Mouse (Mus musculus) urinary bladder, adult 2 months (tissue): ENCODE measurements around the gene Gpr179. TPM values are rescaled to one million over a fixed set of nuclear protein-coding genes. Genes with fewer than 3 reads are reported as not detected.
"Not testable (repeated sequence)": the region's sequence is repeated elsewhere in the genome, so short reads cannot be mapped to it uniquely, and the experiment has no call there.

ENCODE experiments used
- DNase-seq: peaks from one replicate; pipeline ENCODE4 v3.0.0; 2022; ENCODE audit warnings: low spot score
- polyA plus RNA-seq: library from polyadenylated mRNA; depleted of rRNA; stranded (reverse); fragments of >200 nt; gene quantifications from 2 replicates; pipeline ENCODE4 v1.2.3, GENCODE M21; 2012

Gene Gpr179
- polyA plus RNA-seq, 1 experiment: 0.11 TPM

DNA sequence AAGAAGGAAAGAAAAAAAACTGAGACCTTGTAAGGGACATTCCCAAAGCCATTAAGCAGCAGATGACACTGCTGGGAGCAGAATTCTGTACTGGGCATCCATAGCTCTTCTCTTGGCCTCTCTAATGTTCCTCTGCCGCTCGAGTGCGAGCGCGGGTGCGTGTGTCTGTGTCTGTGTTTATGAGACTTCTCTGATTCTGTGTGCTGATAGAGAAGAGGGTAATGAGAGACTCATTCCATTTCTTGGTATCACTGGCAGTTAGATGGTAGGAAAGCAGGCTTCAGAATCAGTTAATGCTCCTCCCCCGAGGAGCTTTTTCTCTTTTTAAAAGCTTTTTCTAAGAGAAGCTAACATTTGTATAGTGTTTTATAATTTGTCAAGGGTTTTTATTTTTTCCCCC is 3.4 kb upstream of the Gpr179 start:
- DNase-seq: no peak

- DNase-seq: no peak
Observed at GRCm38 (mm10) chr11:97354646-97355045, 2.8 kb upstream of the Gpr179 start.

DNA sequence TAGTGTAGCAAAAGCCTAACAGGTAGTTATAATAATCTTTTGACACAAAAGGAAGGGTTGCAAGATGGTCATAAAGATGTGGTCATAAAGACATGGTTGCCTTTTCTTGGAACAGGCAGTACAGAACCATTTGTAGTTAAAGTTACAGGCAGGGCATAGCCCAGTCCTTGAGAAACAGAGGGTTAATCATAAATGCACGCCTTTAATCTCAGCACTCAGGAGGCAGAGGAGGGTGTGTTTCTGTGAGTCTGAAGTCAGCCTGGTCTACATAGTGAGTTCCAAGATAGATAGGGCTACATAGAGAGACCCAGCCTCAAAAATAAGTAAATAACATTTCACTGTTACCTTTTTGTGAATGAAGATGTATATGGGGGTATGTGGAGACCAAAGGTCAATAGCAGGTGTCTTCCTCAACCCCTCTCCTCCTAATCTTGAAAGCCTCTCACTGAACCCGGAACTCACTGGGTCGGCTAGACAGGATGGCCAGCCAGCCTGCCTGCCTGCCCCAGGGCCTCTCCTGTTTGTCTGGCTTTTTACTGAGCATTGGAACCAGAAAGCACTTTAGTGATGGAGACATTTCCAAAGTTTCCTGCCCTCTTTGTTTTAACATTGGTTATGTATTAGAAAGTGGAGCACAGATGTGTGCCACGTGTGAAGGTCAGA is 1.2 kb upstream of the Gpr179 start:
- DNase-seq: no peak

- DNase-seq: no peak
Observed at GRCm38 (mm10) chr11:97350035-97350434, 1.8 kb downstream of the Gpr179 start.

DNA sequence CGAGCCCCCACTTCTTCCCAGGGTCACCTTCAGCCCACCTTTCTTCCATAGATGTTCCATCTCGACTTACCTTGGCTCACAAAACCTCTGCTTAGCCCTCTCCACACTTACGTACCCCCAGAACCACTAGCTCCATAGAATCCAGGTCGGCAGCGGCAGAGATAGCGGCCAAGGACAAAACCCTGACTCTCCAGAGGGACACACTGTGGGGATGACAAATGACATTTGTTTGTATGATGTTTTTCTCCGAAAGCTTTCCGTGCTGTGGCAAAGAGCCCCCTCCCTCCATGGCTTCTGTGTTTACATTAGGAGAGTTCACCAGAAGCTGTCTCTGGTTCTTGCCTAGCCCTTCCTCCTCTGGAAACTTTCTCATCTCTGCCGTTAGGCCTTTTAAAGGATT is 4.6 kb downstream of the Gpr179 start:
- no peak for DNase-seq

DNA sequence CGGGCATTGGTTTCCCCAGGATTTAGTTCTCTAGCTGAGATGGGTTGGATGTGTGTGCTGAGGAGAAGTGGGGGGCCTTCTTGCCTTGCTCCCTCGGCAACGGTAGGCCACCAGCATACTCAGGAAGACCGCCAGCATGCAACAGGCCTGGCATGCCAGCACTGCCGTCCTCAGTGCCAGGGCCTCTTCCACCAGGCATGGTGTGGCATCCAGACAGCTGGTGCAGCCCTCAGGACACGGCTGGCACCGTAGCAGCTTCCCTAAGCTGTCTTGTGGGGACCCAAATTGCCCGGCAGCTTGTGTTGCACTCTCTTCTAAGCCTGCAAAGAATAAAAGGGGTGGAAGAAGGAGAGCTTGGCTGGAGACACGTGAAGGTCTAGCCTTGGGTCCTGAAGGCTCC is 5.5 kb downstream of the Gpr179 start:
- DNase-seq: no peak

DNA sequence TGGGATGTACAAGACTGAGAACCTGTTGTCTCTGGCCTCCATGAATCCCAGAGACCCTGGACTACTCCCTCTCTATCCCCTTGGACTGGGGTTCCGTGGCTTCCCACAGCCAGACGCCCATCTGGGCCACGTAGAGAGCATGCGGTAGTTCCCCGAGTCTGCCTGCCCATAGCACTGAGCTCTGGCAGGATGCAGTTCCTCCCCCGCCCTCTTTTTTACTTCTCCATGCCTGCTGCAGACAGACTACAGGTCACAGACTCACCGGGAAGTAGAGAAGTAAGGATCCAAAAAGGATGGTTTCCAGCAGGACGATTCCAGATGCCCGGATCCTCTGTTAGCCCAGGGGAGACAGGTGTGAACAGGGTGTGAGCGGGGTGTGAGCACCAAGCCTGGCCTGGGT is 6.4 kb downstream of the Gpr179 start:
- no peak for DNase-seq

- no peak for DNase-seq
Observed at GRCm38 (mm10) chr11:97343619-97344018, 8.3 kb downstream of the Gpr179 start.

GRCm38 (mm10) chr11:97343175-97343574 is 8.7 kb downstream of the Gpr179 start:
- DNase-seq: no peak

- DNase-seq: peak; percentile 41
Observed at GRCm38 (mm10) chr11:97338977-97339315, 12.9 kb downstream of the Gpr179 start.

- no peak for DNase-seq
Observed at GRCm38 (mm10) chr11:97338302-97338976, 13.4 kb downstream of the Gpr179 start.

DNA sequence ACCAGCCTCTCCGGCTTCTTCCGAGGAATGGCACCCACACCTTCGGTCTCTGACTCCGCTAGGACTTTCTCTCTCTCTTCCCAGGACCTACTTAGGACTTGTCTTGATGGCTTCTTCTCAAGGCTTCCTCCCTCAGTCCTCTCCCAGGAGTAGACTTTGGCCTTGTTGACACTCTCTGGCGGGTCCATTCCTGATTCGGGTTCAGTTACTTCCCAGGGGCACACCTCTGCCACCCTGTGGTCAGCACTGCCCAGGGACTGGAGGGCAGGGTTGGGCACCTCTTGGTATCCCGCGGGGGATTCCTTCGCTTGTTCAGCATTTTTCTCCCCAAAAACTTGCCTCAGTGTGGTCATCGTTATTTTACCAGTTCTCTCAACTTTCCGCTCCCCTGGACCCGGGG is 14.5 kb downstream of the Gpr179 start:
- no peak for DNase-seq

- DNase-seq: no peak
Observed at GRCm38 (mm10) chr11:97336751-97337345, 15.0 kb downstream of the Gpr179 start.

DNA sequence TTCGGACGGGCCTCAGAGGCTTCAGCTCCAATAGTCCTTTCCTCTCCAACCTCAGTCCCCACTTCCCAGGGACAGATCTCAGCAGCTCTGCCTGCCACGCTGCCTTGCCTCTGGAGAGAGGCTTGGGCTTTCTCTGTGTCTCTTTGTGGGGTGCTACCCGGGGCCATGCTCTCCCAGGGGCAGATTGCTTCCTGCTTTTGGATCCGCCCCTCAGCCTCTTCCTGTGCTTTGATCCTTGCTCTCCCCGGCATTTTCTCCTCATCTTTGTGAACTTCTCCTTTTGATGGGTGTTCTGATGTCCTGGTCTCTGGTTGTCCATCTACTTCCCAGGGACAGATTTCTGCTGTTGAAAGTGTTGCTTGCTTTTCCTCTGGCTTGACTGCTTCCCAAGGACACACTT is 15.6 kb downstream of the Gpr179 start:
- DNase-seq: no peak

DNA sequence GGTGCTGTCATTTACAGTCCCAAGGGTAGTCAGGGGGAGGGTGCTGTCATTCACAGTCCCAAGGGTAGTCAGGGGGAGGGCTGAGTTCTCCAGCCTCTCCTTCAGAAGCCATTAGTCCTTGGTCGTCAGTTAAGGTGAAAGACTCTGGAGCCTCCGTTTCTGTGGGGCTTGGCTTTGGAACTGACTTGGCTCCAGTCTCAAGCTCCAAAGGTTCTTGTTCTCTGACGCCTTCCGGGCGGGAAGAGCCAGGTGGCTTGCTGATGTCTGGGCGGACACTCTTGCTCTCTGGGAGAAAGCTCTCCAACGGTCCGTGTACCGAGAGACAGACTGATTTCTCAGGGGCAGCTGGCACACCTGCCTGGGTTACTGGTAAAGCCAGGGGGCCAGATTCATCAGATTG is 17.5 kb downstream of the Gpr179 start:
- DNase-seq: no peak

GRCm38 (mm10) chr11:97333896-97334295 is 18.0 kb downstream of the Gpr179 start:
- no peak for DNase-seq

GRCm38 (mm10) chr11:97333044-97333443 is 18.8 kb downstream of the Gpr179 start:
- no peak for DNase-seq

DNA sequence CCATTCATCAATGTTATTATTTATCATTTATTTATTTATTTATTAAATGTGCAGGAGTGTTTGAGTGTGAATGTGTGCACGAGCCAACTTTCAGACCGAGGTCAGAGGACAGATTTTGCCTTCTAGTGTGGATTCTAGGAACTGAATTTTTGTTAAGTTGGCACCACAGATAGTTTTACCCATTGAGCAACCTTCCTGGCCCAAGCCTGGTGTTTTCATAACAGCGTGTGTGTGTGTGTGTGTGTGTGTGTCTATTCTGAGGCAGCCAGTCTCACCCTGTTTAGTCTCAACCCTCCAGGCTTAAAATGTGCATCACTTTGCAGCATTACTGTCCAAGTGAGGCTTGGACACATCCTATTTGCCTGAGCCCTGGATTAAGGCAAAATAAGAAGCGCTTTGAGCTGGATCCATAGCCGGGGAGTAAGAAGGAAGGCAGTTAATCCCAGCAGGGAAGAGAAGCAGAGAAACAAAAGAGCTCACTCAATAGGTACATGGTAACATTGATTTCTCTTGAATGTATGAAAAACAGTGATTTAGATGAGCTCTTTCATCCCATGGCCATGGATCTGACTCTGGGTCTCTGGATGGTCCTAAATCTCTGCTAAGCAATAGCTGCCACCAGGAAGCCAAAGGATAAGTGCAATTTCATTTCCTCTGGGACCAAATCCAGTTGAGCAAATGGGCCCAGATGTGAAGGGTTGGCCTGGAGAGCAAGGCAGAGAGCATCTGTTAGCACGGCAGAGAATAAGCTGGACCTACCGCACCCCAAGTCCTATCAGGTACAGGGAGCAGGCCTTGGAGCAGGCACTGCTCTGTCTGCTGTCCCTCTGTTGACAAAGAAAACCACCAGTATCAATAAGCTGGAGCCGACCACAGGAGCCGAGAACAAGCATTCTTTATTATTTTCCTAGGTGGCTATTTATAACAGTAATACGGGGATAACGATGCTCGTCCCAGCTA is 20.4 kb downstream of the Gpr179 start:
- DNase-seq: no peak

DNA sequence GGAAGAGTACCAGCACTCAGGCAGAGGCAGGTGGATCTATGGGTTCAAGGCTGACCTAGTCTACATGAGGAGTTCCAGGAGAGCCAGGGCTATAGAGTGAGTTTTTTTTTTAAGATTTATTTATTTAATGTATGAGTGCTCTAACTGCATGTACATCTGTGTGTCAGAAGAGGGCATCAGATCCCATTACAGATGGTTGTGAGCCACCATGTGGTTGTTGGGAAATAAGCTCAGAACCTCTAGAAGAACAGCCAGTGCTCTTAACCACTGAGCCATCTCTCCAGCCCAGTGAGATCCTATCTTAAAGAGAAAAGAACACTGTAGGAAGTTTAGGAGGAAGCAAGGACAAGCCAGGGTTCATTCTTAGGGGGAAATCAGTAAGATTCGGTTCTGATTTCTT is 21.6 kb downstream of the Gpr179 start:
- DNase-seq: no peak

- no peak for DNase-seq
Observed at GRCm38 (mm10) chr11:97328148-97328547, 23.7 kb downstream of the Gpr179 start.

- DNase-seq: no peak
Observed at GRCm38 (mm10) chr11:97325224-97325623, 26.7 kb downstream of the Gpr179 start.

DNA sequence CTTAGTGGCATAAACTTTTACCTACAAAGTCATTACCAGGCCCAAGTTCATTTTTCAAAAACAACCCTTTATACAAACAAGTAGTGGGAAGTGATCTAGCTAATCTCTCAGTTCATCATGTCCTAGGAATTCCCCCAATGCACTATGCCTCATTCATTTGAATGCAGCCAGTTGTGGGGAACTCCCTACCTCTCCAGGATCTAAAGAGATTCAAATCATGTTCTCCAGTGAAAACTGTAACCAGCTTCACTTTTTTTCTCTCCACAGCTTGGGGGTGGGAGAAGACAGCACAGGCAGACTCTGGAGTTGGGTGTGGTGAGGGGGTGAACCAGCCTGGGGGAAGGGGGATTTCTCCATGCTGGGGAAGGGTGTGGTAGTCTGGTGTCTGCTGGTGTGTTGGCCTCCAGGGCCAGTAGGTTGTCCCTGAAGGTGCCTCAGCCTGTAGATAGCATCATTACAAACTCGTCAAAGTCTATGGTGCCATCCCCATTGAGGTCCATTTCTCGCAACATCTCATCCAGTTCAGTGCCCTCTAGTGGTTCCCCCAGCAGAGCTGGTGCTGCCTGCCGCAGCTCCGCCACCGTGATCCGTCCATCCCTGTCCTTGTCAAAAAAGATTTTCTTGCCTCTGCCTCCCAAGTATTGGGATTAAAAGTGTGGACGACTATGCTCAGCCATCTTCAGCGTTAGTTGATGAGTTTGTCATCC is 29.8 kb downstream of the Gpr179 start:
- DNase-seq: not testable (repeated sequence)
